Comparison of ENCODE assay signal across 8 mouse cellular contexts in genomic region chr2:35544717-35545116, GRCm38 (mm10). TPM values are rescaled to one million over a fixed set of nuclear protein-coding genes. Genes with fewer than 3 reads are reported as not detected.
DNase-seq lines count a peak whose midpoint lies in the region; ATAC-seq and TF ChIP-seq lines count a peak whose summit lies in the region.

No protein-coding gene starts in this region.

- no peak for TF ChIP-seq POLR2A in CH12.LX (IDR thresholded peaks at IDR 0.05; ENCODE audit: low read depth, low read length)
- no peak for TF ChIP-seq POLR2A in lung, adult 2 months (IDR thresholded peaks at IDR 0.05; ENCODE audit: borderline replicate concordance, extremely low read depth, low read depth, low read length)

- WGBS in lung, adult 2 months = 8% methylated on average over 14 of the region's 14 CpGs

- H3K36me3 ChIP-seq in CH12.LX (replicated peaks in 1 of 2; ENCODE audit: control insufficient read depth in 1 of 2, insufficient read depth in 1 of 2, low read length in 1 of 2) = no peaks in the 10 kb centered on the region

- H3K4me1 ChIP-seq in CH12.LX (ENCODE audit: control insufficient read depth in 1 of 2, insufficient read depth in 2 of 2) = peaks cover 16 to 33% of the 10 kb centered on the region in 2 experiments
- 0 out of 2 replicates have a peak, but pooled peaks cover 4% of the 10 kb centered on the region for H3K4me1 ChIP-seq in lung, adult 2 months (ENCODE audit: control insufficient read depth, insufficient read depth, low read length)

- no peaks in the 10 kb centered on the region for H3K9me3 ChIP-seq in CH12.LX (replicated peaks; ENCODE audit: low read length)

- peaks cover 2% of the 10 kb centered on the region for H3K27me3 ChIP-seq in CH12.LX (replicated peaks)

- H3K79me2 ChIP-seq in CH12.LX (replicated peaks; ENCODE audit: control insufficient read depth, extremely low read depth, insufficient read depth, poor library complexity, severe bottlenecking) = no peaks in the 10 kb centered on the region

- no peak overlapping the region for H3K27ac ChIP-seq in CH12.LX (ENCODE audit: insufficient read depth, low read depth)

- ATAC-seq in erythroblast, adult 5-6 weeks (replicated peaks; ENCODE audit: low FRiP score, poor library complexity, severe bottlenecking) = peak; percentile 61; the same call in 1 of the 2 replicates

- intact Hi-C loops in heart, postnatal 10 days (cut with DNase I) = loop anchor here (1.0 to 2.0 kb wide), 5 partner anchors 38 to 386 kb away; no protein-coding TSS in a partner anchor

- peak; percentile 62 for DNase-seq in CH12.LX (ENCODE audit: extremely low read depth)
- DNase-seq in brain, embryonic 18.5 days (ENCODE audit: low read depth, low spot score) = peak; percentile 49
- peak; percentile 73 to 83 for DNase-seq in heart, postnatal 10 days
- DNase-seq in kidney, postnatal 4 days = peak; percentile 83 to 85
- peak; percentile 65 for DNase-seq in lung, adult 2 months
- DNase-seq in ovary, postnatal 14 days (ENCODE audit: low spot score) = peak; percentile 69
- DNase-seq in thymus, postnatal 4 days = peak; percentile 83

- peak overlapping the region in 1 of 3 experiments; percentile 25 for H3K4me3 ChIP-seq in CH12.LX (replicated peaks in 1 of 3; ENCODE audit: low read depth in 2 of 3, low read length in 2 of 3, poor library complexity in 1 of 3)
- H3K4me3 ChIP-seq in lung, adult 2 months (replicated peaks; ENCODE audit: extremely low read depth, low read depth, low read length) = no peak overlapping the region

- dilution Hi-C loops in CH12.LX (cut with MboI; ENCODE audit: extremely low pct_ligation_motif_present, extremely low pct_unique_long_range_greater_than_20kb, low sequenced_read_pairs) = no loop called here

- H3K4me2 ChIP-seq in CH12.LX (ENCODE audit: insufficient read depth, low read depth, poor library complexity, severe bottlenecking) = peak overlapping the region; percentile 23; the same call in 1 of the 2 replicates

- in situ Hi-C loops in CH12.LX (cut with MboI; ENCODE audit: low pct_ligation_motif_present, low pct_unique_long_range_greater_than_20kb, low sequenced_read_pairs) = loop anchor here (5.0 to 10.0 kb wide), 2 partner anchors 103 to 190 kb away; no protein-coding TSS in a partner anchor

- no peak overlapping the region for H3K9ac ChIP-seq in CH12.LX (ENCODE audit: insufficient read depth, low read depth)

- TF ChIP-seq RAD21 in CH12.LX (IDR thresholded peaks at IDR 0.05; ENCODE audit: low read depth, low read length) = peak; percentile 93

- no peak for TF ChIP-seq EP300 in CH12.LX (IDR thresholded peaks at IDR 0.05; ENCODE audit: low read length)

- TF ChIP-seq CTCF in CH12.LX (conservative IDR thresholded peaks at IDR 0.05 in 1 of 2, IDR thresholded peaks at IDR 0.05 in 1 of 2; ENCODE audit: low read depth in 2 of 2, low read length in 2 of 2) = peak; percentile 85
- peak; percentile 91 for TF ChIP-seq CTCF in lung, adult 2 months (IDR thresholded peaks at IDR 0.05; ENCODE audit: insufficient read depth, low read length)

TF ChIP-seq in CH12.LX, 34 proteins besides CTCF, POLR2A, EP300 and RAD21:
- TF ChIP-seq ZKSCAN1 (IDR thresholded peaks at IDR 0.05; ENCODE audit: borderline replicate concordance, low read depth, low read length) (no peak), NRF1 (IDR thresholded peaks at IDR 0.05; ENCODE audit: low read depth, low read length) (0 out of 2 replicates have a peak, but pooled peaks have one; percentile 25), TBP (conservative IDR thresholded peaks at IDR 0.05; ENCODE audit: low read depth, low read length) (no peak), TCF12 (IDR thresholded peaks at IDR 0.05; ENCODE audit: low read depth, low read length) (peak; percentile 37; the same call in 1 of the 2 replicates), SMC3 (IDR thresholded peaks at IDR 0.05; ENCODE audit: low read depth, low read length) (peak; percentile 93), BHLHE40 (IDR thresholded peaks at IDR 0.05; ENCODE audit: low read depth, low read length) (no peak), CHD2 (IDR thresholded peaks at IDR 0.05; ENCODE audit: low read length) (no peak), ZNF384 (IDR thresholded peaks at IDR 0.05; ENCODE audit: low read depth, low read length) (no peak), IRF4 (IDR thresholded peaks at IDR 0.05; ENCODE audit: low read depth, low read length) (peak; percentile 38; the same call in 1 of the 2 replicates), MEF2A (IDR thresholded peaks at IDR 0.05; ENCODE audit: borderline replicate concordance, low read depth, low read length) (no peak), SIN3A (IDR thresholded peaks at IDR 0.05; ENCODE audit: low read length) (no peak), MXI1 (IDR thresholded peaks at IDR 0.05; ENCODE audit: low read depth, low read length) (no peak), ZC3H11A (IDR thresholded peaks at IDR 0.05; ENCODE audit: low read depth, low read length) (peak; percentile 77), USF2 (conservative IDR thresholded peaks at IDR 0.05; ENCODE audit: low read depth, low read length) (no peak), NELFE (IDR thresholded peaks at IDR 0.05; ENCODE audit: low read depth, low read length) (0 out of 2 replicates have a peak, but pooled peaks have one; percentile 22)

RNA-seq across cellular contexts. Expression of gene Dab2ip, which starts 13.3 kb away (rescaled TPM):
- total RNA-seq in CH12.LX (2012; rRNA removed) = 13.7 and 15.6 TPM in 2 replicates
- 4.3 and 4.9 TPM in 2 replicates for total RNA-seq in CH12.LX (2014; rRNA removed)
- polyA plus RNA-seq in CH12.LX (2012; ENCODE audit: insufficient read length, low read depth) = 7.5 and 7.8 TPM in 2 replicates
- 0.19 and 2.3 TPM in 2 replicates for total RNA-seq in erythroblast, adult 5-6 weeks (2015; ENCODE audit: low replicate concordance)
- 1.4 and 2.2 TPM in 2 replicates for total RNA-seq in erythroblast, adult 5-6 weeks (2017; ENCODE audit: low replicate concordance)
- total RNA-seq in heart, postnatal 10 days (2021) = 10 to 100 TPM; 55.7 to 64.7 TPM
- polyA plus RNA-seq in lung, adult 2 months (2012; rRNA removed) = 113 and 132 TPM in 2 replicates
